In the genomic region with DNA sequence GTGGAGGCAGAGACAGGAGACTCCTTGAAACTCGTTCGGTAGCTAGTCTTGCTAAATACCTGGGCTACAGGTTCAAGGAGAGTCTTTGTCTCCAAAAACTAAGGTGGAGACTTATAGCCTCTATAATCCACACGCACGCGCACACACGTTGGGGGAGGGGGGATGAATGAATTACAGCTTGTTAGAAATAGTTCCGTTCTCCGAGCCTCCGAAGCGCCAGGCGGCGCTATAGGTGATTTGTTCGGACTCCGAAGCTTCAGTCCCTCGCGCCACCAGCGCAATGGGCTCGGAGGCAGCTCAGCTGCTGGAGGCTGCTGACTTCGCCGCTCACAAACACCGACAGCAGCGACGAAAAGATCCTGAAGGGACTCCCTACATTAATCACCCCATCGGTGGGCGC, we compare ENCODE assay signal across 8 mouse cellular contexts. TPM values are rescaled to one million over a fixed set of nuclear protein-coding genes. Genes with fewer than 3 reads are reported as not detected.
DNase-seq lines count a peak whose midpoint lies in the region; ATAC-seq lines count a peak whose summit lies in the region.

A gene (plus strand): TSS at position 247 of the 400 bp plus-strand sequence.

- peak; percentile 71 for ATAC-seq in megakaryocyte progenitor cell, adult 5-6 weeks (replicated peaks; ENCODE audit: poor library complexity)

- peak; percentile 84 for DNase-seq in adipocyte (ENCODE audit: low spot score)
- peak; percentile 91 for DNase-seq in embryo, embryonic 10 days (ENCODE audit: low spot score)
- DNase-seq in gastrocnemius, postnatal 10 days: peak; percentile 96
- peak; percentile 99 for DNase-seq in induced T-regulatory cell, adult 2 months (ENCODE audit: low read depth)
- peak; percentile 85 to 97 for DNase-seq in left cerebral cortex, adult 9 months (ENCODE audit: low spot score in 2 of 2)
- peak; percentile 99 for DNase-seq in right cerebral cortex, postnatal 14 days
- DNase-seq in urinary bladder, postnatal 36 days (ENCODE audit: low spot score in 2 of 2): peak; percentile 87 to 93

RNA-seq across cellular contexts. Expression of the gene that starts here (rescaled TPM):
- 10 to 100 TPM; 39.9 to 45.0 TPM for total RNA-seq in gastrocnemius, postnatal 10 days (2021)
- 15.1 and 20.4 TPM in 2 replicates for total RNA-seq in megakaryocyte progenitor cell, adult 5-6 weeks (2015)
- total RNA-seq in megakaryocyte progenitor cell, adult 5-6 weeks (2017): 9.1 and 24.0 TPM in 2 replicates

Comparison
In these comparisons a context has a peak if more than half of its experiments do, and no peak if none do; other contexts are left out.
1. Peak in every context shown above with its lines: DNase-seq and ATAC-seq.